Mouse (Mus musculus): ENCODE results near the gene Mterf1b.
"Not testable (repeated sequence)": the region's sequence is repeated elsewhere in the genome, so short reads cannot be mapped to it uniquely, and the experiment has no call there.

Mterf1b gene

DNA sequence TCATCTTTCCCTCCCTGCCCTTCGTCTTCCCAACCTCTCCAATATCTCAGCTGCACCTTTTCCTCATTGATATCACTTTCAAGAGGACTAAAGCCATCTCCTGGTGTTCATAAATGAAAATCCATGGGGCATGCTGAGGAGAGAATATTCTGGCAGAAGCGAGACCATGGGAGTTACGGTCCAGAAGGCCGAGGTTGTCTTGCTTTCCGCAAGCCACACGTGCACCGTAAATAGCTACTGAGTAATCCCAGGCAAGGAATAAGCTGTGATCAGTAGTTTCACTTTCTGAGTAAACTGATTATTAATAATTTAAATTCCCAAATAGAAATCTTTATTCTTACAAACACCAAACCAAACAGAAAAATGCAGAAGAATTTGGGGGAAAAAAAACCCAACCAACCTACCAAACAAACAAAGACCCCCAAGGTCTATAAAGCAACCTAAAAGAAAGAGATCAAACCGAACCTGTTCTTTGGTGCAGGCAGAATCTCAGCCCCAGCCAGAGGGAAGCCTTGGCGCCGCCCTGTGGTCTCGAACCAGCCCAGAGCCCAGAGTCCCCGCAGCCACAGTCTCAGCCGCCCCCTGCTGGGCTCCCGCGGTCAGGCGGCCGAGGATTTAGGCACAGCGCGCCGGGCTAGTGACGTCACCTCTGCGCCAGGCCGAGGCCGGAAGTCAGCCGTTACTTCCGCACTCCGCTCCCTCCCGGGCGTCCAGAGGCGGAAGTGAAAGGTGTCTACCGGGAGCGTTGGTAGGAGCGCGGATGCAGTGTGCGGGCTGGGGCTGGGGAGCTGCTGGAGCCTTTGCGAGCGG is at the start of gene Mterf1b:
TSS of gene Mterf1b (plus strand) at position 697 of the 810 bp plus-strand sequence.
- not testable (repeated sequence) for DNase-seq (ENCODE audit: extremely low read depth, low read depth, low spot score)

DNA sequence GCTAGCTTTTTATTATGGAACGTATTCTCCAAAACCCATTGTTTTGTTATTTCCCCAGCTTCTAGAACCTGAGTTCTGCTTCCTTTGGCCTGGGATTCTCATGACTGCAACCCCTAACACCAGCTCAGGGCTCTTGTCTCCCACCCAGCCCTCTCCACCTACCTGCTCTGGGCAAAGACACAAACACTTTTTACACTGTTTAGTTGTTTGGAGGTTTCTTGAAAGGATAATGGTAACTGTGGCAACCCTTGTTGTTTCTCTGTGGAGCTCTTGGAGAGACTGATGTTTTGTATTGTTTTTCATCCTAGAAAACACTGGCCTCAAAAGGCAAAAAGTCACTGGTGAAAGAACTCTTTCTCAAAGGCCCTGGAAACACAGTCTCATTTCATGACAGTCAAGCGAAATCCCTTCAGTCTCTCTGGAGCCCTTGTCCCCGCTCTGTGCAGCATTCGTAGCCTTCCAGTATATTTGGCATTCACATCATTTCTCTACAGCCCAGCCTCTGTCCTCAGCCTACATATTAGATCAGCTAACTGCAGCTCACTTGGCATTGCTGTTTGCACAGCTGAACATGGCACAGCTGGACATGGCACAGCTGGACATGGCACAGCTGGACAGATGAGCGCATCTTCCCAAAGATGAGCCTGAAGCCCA is 32.6 kb upstream of the Mterf1b start:
- not testable (repeated sequence) for DNase-seq (ENCODE audit: extremely low read depth, low read depth, low spot score)

DNA sequence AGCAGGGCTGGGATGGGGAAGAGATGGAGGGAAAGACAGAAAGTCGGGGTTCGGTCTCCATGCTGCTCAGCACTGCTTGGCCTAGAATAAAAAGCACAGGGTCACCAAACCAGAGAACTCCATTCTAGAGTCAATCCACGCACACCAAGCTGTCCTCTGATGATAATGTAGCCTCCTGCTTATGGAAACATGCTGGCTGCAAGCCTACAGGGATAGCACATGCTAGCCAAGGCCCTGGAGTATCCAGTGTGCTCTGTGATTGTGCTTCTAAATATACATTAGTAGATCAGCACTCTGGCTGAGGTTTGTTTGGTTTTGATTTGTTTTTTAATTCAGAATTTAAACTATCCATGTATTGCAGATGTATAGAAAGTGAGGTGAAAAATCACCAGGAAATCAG is 30.6 kb upstream of the Mterf1b start:
- no peak for DNase-seq (ENCODE audit: extremely low read depth, low read depth, low spot score)

DNA sequence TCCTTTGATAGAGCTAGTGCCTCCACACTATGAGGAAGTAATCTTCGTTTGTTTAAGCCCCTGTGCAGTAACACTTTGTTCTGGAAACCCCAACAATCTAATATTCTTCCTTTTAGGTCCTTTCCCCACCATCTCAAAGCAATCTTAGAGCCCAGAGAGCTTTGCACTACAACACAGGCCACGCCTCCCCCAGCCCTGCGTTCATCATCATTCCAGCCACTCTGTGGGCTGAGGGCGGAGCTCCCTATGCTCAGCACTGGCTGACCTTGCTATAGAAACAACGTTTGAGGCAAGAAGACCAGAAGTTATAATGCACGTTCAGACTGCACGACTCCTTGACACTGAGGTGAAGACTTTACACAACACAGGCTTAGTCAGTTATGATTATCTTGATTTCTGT is 29.7 kb upstream of the Mterf1b start:
- DNase-seq (ENCODE audit: extremely low read depth, low read depth, low spot score): no peak

DNA sequence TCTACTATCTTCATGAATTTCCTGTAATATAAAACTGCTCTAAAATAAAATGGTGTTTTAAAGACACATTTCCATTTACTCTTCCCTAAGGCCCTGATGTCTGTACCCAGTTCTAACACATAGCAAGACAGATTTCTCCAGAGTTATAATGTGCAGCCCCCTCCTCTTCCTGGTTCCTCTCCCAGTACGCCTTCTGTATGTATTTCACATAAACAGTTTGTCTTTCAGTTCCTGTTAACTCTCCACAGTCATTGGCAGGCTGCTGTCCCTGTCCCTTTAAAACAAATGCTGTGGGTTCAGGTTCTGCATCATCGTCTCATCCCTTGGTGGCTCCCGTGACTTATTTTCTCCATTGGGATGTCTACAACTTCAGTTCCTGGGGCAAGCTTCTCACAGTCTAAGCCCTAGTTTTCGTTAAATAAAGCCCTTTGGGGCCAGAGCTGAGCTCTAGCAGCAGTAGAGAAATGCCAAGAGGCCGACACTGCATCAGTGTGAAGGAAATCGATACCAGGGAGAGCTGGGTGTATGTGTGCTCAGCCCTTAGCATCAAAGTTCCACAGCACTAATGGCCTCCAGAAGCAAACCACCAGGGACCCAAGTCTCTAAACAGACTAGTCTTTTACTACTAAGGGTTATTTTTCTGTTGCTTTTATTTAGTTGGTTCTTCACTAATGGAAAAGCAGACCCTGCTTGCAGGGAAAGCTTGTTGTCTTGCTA is 24.2 kb upstream of the Mterf1b start:
- not testable (repeated sequence) for DNase-seq (ENCODE audit: extremely low read depth, low read depth, low spot score)

DNA sequence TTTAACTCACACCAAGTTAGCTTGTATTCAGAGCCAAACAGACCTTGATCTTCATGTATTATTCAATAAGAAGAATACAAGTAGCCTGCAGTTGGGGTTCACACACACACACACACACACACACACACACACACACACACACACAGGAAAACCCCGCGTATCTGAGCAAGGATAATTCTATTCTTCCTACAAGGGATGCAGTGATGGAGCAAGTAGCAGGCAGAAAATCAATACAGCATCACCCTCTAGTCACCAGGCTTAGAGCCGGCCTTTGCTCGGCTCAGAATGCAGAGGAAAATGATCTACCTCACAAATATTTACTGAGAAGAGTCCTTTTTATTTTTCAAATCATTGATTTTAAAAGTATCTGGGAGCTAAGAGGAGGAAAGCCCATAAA is 23.6 kb upstream of the Mterf1b start:
- not testable (repeated sequence) for DNase-seq (ENCODE audit: extremely low read depth, low read depth, low spot score)

DNA sequence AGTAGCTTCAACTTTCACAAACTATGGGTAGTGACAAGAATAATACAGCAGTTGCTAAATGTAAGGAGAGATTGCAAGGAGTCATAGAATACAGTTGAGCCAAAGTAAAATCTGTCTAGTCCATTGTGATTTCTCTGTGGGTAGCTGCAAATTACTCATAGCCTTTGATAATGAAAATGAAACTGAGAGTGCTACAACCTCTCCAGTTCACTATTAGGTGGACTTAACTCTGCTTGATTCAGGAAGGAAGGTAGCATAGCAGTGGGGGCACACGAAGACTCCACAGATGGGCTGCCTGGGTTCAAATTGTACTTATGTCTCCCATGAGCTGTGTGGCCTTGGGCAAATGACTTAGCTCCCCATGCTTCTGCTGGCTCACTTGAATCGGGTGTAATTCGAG is 15.7 kb upstream of the Mterf1b start:
- DNase-seq (ENCODE audit: extremely low read depth, low read depth, low spot score): not testable (repeated sequence)

DNA sequence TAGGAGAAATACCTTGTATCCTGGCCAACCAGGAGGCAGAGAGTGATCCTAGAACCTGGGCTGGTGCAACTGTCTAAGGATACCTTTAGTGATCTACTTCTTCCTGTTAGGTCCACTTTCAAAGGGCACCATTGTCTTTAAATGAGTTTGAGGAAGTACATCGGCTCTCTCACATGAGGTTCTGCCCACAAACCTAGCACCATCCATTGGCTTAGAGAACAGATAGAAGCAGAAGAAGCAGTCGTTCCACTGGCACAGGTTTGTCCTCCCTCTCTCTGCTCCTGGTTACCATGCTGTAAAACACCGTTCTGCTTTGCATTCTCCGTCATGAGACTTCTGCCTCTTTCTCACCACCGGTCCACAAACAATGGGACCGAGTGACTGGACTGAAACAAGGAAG is 12.8 kb upstream of the Mterf1b start:
- no peak for DNase-seq (ENCODE audit: extremely low read depth, low read depth, low spot score)

DNA sequence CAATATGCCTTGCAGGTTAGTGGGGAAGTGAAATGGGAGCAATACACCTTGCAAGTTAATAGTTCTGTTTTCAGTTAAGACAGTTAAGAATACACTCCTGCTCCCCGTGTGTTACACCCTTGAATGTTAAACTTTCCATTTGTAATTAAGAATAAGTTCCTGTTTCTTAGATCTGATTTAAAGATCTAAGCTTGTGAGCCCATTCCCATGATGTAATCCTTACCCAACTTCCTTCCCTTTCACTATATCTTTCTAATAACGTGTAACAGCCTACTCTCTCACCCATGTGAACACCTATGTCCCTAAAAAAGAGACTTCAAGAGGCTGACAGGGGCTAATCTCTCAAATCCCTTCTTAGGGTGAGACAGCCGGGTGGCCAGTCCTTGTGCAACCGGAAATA is 5.4 kb upstream of the Mterf1b start:
- DNase-seq (ENCODE audit: extremely low read depth, low read depth, low spot score): no peak

DNA sequence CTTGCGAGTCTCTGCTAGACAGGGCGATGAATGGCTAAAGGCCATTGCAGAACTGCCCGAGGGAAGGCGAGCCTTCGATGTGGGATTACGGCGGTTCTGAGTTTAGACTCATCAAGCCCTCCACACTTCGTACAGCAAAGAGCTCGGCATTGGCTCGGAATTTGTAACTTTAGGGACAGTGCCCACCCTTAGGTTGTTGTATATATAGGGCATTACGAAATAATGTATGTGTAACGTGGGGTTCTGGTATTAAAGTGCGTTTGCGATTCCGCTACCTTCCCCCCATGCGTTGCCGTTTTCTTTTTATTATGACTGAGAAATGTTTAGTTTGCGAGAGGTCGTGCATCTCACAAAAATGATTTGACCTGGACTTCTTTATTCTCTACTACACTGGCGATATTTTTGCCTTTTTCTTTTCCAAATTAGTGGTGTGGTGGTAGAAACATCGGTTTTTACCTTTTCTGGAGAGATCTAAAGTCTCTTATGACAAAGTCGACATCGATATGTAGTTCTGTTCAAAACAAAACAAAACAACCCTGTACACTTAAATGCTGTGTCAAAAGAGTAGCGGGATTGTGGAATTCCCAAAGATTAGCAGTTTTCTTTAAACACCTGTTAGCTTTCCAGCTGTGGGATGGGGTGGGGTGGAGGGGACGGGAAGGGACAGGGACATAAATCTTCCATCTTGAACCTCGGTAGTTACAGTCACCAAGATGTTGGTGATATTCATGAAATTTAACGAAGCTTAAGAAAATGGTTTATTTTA is 497 bp downstream of the Mterf1b start:
- not testable (repeated sequence) for DNase-seq (ENCODE audit: extremely low read depth, low read depth, low spot score)

DNA sequence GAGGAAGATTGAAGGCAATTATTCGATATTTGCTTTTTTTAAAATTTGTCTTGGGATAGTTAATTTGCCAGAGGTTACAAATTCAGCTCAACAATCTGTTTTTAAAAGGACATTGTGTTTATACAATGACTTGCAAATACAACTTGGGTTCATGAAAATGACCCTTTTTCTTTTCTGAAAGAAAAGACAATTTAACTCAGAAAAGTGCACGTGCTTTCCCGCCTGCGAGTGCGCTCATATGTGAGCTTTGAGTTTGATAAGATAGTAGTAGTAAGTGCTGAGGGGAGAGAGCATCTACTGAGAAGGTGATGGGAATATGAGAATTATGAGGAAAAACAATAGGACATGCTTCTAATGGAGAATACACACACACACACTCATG is 1.1 kb downstream of the Mterf1b start:
- DNase-seq (ENCODE audit: extremely low read depth, low read depth, low spot score): no peak

DNA sequence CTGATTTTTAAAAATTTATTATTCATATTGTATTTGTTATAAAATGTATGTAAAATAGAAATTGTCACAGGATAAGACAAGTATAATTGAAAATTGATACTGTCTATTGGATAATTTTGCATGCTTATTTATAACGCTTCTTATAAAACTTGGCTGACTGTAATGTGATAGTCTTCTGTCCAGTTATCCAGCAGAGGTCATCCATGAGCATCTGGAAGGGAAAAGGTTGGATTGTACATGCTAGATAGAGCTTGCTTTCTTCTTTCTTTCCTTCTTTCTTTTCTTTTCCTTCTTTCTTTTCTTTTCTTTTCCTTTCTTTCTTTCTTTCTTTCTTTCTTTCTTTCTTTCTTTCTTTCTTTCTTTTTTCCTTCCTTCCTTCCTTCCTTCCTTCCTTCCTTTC is 2.0 kb downstream of the Mterf1b start:
- DNase-seq (ENCODE audit: extremely low read depth, low read depth, low spot score): no peak

DNA sequence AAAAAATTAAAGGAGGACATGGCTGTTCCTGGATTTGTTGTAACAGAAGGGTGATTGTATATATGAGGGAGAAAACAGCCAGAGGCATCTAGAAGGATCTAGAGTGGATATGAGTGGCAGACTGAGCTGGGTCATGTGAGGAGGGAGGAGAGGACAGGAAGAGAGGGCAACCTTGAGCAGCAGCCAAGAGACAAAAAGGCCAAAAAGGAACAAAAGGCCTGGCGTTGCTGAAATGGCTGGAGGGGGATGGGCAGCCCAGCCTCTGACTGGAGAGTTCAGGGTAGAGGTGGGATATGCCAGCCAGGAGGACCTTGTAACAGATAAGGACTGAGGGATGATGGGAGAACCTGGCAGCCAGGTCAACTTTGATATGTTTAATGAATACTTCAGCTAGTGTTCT is 2.9 kb downstream of the Mterf1b start:
- no peak for DNase-seq (ENCODE audit: extremely low read depth, low read depth, low spot score)

DNA sequence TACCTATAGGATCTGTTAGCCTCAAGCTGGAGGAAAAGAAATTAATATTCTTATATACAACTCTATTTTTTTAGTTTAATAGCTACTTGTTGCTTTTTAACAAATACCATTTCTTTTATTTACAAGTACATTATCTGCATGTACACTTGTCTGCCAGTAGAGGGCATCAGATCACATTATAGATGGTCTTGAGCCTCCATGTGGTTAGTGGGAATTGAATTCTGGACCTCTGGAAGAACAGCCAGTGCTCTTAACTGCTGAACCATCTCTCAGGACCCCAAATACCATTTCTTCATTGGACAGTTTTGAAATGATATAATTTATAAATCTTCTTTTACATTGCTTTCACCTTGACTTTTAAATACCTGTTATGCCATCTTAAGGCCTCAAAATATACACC is 9.2 kb downstream of the Mterf1b start:
- no peak for DNase-seq (ENCODE audit: extremely low read depth, low read depth, low spot score)

DNA sequence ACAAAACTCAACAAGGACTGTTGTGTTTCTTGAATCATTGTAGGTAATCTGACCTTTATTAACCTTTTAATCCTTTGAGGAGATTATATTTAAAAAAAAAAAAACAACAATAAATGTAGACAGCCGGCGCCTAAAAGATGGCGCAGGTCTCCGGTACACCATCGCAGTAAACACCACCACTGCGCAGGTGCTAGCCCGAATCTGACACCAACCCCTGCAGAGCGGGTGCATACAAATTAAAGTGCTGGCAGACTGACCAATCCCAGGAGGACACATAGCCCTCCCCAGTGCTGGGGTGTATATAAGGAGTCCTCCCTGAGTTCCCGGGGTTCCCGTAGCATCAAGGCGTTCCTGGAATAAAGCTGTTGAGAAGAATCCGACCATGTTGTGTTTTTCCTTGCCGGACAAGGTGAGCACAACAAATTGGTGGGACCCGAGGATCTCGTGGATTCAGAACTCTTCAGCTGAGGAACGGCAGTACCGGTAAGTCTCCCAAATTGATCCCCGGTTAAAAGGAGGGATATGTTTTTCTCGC is 10.2 kb downstream of the Mterf1b start:
- not testable (repeated sequence) for DNase-seq (ENCODE audit: extremely low read depth, low read depth, low spot score)

DNA sequence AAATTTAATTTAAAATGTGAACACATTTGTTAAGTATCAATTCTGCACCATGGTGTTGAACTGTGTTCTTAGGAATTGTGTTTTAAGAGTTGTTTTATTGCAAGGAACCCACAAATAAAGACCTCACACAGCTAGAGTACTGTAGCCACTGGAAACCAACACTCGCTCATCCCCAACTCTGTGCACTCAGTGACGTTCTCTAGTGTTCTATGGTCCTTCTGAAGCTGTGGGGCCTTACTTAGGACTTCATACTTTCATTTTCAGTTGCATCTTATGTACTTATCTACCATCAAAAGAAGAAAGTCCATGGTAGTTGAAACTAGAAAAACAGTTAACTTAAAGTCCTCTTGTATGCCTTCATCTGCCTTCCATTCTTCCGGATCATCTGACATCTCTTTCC is 17.9 kb downstream of the Mterf1b start:
- not testable (repeated sequence) for DNase-seq (ENCODE audit: extremely low read depth, low read depth, low spot score)

DNA sequence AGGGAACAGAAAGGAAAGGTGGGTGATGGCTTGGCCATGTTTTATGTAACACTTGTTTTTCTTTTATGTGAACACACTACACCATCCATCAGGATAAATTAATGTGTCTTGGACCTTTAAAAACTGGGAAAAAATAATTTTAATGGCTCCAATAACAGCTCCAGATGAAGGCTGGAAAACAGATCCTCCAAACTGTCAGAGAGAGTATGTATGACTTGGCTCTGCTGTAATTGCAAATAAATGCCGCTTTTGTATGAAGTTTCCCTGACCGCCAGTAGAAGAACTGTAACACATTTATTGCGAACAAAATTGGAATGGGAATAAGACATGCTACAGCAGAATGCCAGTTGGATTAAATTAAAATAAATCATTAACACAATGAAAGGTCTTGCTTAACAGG is 29.1 kb downstream of the Mterf1b start:
- DNase-seq (ENCODE audit: extremely low read depth, low read depth, low spot score): no peak

DNA sequence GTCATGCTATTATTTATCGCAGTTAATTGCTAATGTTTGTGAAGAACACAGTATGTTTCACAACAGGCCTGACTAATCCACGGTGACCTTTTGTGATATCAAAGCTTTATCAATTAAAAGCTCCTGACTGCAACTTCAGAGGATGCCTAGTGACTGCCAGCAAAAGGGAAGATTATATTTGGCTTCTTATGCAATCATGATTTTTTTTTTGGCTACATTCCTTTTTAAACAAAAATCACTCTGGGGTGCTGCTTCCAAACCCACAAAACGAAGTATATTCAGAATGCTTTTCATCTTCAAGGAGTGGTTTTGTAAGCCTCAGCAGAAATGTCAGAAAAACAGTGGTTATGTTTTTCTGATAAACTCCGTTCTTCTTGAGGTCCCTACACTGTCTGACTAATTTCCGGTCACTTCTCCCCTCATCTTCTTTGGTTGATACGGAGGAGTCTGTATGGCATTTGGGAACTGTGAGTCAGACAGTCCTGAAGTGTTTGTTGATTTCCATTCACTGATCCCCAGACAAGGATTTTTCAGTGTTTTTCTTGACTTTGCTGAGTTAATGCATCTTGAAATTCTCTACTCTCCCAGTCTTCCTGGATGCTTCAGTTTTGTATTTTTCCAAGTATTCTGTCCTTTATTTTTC is 29.9 kb downstream of the Mterf1b start:
- DNase-seq (ENCODE audit: extremely low read depth, low read depth, low spot score): no peak

DNA sequence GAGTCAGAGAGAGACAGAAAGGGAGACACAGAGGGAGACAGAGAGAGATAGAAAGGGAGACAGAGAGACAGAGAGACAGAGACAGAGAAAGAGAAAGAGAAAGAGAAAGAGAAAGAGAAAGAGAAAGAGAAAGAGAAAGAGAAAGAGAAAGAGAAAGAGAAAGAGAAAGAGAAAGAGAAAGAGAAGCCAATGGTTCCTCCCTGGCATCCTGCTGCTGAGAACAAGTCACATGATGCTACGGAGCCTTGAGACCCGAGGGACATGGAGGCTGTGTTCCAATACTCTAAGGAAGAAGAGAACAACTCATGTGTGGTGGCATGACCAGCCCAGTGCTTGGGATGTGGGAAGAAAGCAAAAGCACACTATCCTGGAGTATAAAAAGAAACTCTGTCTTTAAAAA is 40.0 kb downstream of the Mterf1b start:
- no peak for DNase-seq (ENCODE audit: extremely low read depth, low read depth, low spot score)

DNA sequence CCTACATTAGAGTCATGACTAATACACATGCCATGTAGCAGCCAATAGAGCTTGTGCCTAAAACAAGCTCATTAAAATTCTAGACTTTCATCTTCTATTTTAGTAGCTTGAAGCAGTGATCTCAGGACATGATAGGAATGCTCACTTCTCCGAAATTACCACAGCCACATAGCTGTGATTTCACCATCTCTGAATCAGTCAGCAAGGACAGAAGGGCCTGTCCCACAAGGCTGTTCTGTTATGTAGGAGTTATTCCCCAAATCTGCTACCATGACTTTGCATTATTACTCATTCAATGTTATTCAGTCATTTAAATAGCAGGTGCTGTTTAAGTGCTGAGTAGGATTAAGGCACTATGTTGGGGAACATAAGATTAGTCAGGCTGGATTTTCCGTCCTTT is 42.3 kb downstream of the Mterf1b start:
- DNase-seq (ENCODE audit: extremely low read depth, low read depth, low spot score): no peak
